Mouse (Mus musculus) brain, embryonic 14.5 days (tissue): ENCODE data around the gene Hcls1.

Experiments
- CTCF ChIP-seq: fragments of 200-500 bp; IDR thresholded peaks from 2 replicates; pipeline ENCODE4 v1.5.1; 2012; ENCODE audit warnings: inconsistent platforms, mild to moderate bottlenecking, moderate library complexity, borderline replicate concordance; ENCODE audit not compliant: insufficient read depth, insufficient read length; ENCODE audit errors: extremely low read depth
- POLR2A ChIP-seq: fragments of 200-500 bp; IDR thresholded peaks from 2 replicates; pipeline ENCODE4 v1.6.1; 2012; ENCODE audit warnings: mild to moderate bottlenecking, inconsistent platforms, borderline replicate concordance; ENCODE audit not compliant: poor library complexity, insufficient read depth, insufficient read length, severe bottlenecking; ENCODE audit errors: extremely low read depth

DNA sequence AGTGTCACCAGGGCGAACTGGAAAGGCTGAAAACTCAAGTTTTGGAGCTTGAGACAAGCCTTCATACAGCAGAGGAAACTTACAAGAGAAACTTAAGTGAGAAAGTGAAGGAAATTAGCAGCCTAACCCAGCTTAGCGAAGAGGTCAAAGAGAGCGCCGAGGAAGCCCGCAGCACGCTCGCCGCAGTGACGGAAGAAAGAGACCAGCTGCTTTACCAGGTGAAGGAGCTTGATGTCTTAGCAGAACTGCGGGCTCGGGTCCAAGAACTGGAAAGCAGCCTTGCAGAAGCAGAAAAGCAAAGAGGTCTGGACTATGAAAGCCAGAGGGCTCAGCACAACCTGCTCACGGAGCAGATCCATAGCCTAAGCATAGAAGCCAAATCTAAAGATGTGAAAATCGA lies 22.5 kb upstream of the Hcls1 start:
- TF ChIP-seq CTCF: no peak
- no peak for TF ChIP-seq POLR2A
